Mouse (Mus musculus) kidney, adult 2 months (tissue): ENCODE results near the gene Tgoln1.

ENCODE experiments used
- CTCF ChIP-seq: fragments of 200-500 bp; conservative IDR thresholded peaks from 2 replicates; pipeline ENCODE4 v1.5.1; 2011; ENCODE audit warnings: low read depth, mild to moderate bottlenecking, control low read depth, low read length, moderate library complexity, mixed read lengths; ENCODE audit not compliant: insufficient read depth, insufficient read length
- POLR2A ChIP-seq: fragments of 200-500 bp; IDR thresholded peaks from one replicate; pipeline ENCODE4 v1.6.1; 2011; ENCODE audit warnings: low read depth, low read length, control low read depth

GRCm38 (mm10) chr6:72562894-72563293, 53.9 kb downstream of the Tgoln1 start:
- no peak for TF ChIP-seq POLR2A
- no peak for TF ChIP-seq CTCF
